Mouse (Mus musculus) central nervous system, embryonic 14 days (tissue): ENCODE data around the gene Mark2. TPM values are rescaled to one million over a fixed set of nuclear protein-coding genes. Genes with fewer than 3 reads are reported as not detected.

Experiments
- polyA plus RNA-seq: library from polyadenylated mRNA; depleted of rRNA; stranded (reverse); fragments of >200 nt; gene quantifications from 2 replicates; pipeline ENCODE4 v1.2.3, GENCODE M21; 2012; rRNA removed

Mark2 gene
- 65.3 and 69.7 TPM in 2 replicates for polyA plus RNA-seq

DNA sequence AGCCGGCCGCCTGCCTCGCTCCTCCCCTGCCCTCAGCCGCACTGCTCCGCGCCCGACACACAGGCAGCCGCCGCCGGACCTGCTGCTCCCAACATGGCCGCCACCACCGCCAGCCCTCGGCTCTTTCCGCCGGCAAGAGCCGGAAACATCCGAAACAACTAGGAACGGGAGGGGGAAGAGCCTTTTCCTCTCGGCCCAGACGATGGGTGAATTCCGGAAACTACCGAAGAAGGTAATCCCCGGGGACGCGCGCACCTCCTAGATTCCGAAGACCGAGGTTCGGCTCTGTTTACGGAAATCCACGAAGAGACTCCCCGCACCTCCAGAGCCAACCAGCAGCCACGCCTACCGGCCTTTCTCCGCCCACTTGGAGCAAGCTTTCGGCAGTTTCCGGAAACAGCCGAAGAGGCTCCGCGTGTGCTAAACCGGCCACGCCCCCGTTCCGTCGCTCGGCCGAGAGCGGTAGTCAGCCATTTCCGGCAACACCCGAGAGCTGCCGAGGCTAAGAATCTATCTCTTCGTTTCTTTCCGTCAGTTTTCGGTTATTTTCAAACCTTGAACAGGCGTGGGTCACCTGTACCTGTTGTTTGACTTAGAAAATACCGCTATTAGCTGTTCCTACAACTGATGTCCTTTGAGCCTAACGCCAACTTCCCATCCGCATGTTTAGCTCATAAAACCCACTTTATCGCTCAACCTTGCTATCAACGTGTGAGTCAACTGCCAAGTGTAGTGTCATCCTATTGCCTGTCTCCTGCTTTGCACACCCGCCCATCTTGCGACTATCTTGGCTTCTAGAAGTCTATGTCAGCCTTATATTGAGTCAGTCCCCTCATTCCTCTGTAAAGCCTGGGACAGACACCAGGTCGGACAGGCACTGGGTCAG is at the start of gene Mark2:
TSS of gene Mark2 (minus strand) at position 349 of the 886 bp plus-strand sequence.

DNA sequence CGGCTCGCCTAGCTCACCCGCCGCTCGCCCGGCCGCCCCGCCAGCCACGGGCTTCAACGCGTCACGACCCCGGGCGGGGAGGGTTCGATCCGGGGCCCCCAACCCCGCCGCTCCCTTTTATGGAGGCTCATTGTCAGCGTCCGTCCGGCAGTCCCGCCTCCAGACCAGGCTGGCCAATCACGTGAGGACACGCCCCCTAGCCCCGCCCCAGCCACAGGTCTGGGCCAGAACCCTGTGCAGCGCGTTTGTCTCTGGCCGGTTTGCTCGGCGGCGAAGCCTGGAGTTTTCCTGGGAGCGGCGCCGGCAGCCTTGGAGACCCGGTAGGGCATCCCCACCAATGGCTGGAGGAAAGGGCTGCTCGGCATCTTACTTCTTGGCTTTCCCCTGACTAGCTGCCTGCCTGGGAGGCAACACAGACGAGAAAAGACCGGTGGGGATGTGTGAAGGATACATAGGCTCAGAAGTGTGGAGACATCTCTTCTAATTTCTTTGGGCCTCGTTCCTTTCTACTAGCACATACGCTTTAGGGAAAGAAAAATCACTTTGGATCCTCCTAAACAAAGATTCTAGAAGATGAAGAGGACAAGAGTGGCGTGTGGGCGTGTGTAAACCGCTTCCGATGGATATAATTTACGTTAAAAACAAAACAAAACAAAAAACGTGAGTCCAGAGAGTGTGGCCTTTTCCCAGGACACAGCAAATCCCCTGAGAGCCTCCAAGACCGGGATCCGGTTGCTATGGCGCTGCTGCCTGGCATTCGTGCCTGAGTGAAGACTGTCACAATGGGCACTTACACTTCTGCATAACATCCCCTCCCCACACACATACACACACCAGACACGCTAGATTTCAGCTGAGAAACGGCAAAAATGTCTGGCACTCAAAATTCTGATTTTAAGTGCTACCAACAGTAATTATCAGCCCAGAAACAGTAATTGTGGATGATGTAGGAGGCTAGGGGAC is 41.5 kb upstream of the Mark2 start, which contains the start of gene Spindoc:
TSS of gene Spindoc (minus strand) at position 92 of the 963 bp plus-strand sequence.

DNA sequence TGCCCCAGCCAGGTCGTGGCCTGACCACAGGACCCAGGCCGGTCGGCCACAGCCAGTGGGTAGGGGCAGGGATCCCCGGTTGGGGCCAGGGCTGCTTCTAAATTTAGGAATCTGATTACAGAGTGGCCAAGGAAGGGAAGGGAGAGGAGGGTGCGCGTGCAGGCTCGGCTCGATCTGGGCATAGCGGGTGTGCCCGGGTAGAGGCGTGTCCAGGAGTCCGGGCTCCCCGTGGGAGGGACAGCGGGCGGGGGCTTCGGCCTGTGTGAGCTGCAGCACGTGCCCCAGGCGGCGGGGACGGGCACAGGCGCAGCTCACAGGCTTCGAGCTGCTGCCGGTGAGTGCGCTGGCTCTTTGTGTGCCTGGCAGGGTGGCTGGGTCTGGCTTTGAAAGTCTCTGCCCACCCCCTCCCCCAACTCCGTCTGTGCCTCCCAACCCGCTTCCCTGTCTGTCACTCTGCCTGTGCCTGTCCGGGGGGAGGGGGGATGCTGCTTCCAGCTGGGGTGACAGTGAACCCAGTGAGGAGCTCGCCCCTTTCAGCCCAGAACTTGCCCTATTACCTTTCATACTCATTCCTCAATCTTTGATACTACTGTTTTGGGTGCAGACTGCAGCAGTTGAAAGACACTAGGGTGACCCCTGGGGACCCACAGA is 74.4 kb downstream of the Mark2 start, which contains the start of gene Rcor2:
TSS of gene Rcor2 (plus strand) at position 235 of the 651 bp plus-strand sequence.

DNA sequence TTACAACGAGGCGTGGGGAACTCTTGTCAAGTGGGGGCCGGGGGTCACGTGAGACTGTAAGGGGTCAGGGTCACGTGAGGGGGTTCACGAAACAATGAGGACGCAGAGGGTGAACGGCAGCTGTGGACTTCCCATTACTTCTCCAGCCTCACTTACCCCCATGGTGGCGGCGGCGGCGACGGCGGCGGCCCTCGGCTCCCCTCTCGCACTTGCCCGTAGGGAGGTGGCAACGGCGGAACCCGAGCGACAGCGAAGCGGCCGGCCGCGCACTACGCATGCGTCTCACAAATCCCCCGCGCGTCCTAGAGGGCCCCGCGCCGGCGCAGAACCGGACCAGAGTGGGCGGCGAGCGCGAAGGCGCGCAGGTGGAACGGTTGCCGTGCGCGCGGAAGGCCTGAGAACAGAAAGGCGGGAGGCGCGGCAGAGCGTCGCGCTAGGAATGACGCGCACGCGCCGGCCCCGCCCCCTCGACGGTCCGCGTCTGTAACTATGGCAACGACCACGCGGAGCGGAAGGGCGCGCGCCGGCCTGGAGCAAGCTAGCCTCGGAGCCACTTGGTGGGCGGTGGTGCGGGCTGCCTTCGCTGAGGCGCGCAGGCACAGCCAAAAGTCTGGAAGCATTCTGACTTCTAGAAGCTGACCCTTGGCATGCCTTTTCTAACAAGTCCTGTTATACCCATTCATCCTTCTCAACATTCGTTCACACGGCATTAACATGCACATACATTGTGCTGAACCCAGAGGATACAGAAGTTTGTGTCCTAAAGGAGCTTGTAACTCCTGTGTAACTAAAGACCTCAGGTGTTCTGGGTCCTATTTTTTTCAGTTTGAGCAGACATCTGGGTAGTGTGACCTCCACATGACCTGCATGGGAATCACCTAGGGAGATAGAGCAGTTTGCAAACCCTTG is 100.6 kb downstream of the Mark2 start, which contains the start of gene Naa40:
TSS of gene Naa40 (minus strand) at position 402 of the 909 bp plus-strand sequence.

Other genes with a start within 250 kb of the Mark2 start
- gene Flrt1, start 236.1 kb downstream of the Mark2 start, polyA plus RNA-seq: 3.0 and 3.3 TPM in 2 replicates
- gene Otub1, start 135.5 kb downstream of the Mark2 start, polyA plus RNA-seq: 162 and 172 TPM in 2 replicates
- 562 and 588 TPM in 2 replicates for gene Cox8a, start 124.2 kb downstream of the Mark2 start, polyA plus RNA-seq
- 68.7 and 70.7 TPM in 2 replicates for gene Naa40, start 100.7 kb downstream of the Mark2 start, polyA plus RNA-seq
- 148 and 215 TPM in 2 replicates for gene Rcor2, start 74.5 kb downstream of the Mark2 start, polyA plus RNA-seq
- 38.2 and 39.4 TPM in 2 replicates for gene Spindoc, start 41.1 kb upstream of the Mark2 start, polyA plus RNA-seq
- 140 and 156 TPM in 2 replicates for gene 2700081O15Rik, start 75.8 kb upstream of the Mark2 start, polyA plus RNA-seq
- 374 and 377 TPM in 2 replicates for gene Rtn3, start 141.4 kb upstream of the Mark2 start, polyA plus RNA-seq
- gene Atl3, start 152.2 kb upstream of the Mark2 start, polyA plus RNA-seq: 14.2 and 17.2 TPM in 2 replicates
- gene Pla2g16, start 215.6 kb upstream of the Mark2 start, polyA plus RNA-seq: 4.4 and 5.3 TPM in 2 replicates